Mouse (Mus musculus): ENCODE measurements around the gene Evi5. TPM values are rescaled to one million over a fixed set of nuclear protein-coding genes. Genes with fewer than 3 reads are reported as not detected.

Gene Evi5
- 1 to 10 TPM; 1.1 to 2.1 TPM for polyA plus RNA-seq (2017; shearing (Covaris generic))

- no peak for ATAC-seq
Measured at GRCm38 (mm10) chr5:107874561-107875260, at the start of gene Evi5. TSS of gene Evi5 (minus strand) at chr5:107875107.

GRCm38 (mm10) chr5:107924564-107924963 lies 49.7 kb upstream of the Evi5 start:
- ATAC-seq = no peak

GRCm38 (mm10) chr5:107922836-107923235 lies 47.9 kb upstream of the Evi5 start:
- no peak for ATAC-seq

- ATAC-seq = peak; percentile 83
Measured at GRCm38 (mm10) chr5:107921400-107922252, 46.7 kb upstream of the Evi5 start.

- no peak for ATAC-seq
Measured at GRCm38 (mm10) chr5:107915280-107915679, 40.4 kb upstream of the Evi5 start.

- ATAC-seq = no peak
Measured at GRCm38 (mm10) chr5:107911012-107911411, 36.1 kb upstream of the Evi5 start.

GRCm38 (mm10) chr5:107910084-107910616 lies 35.2 kb upstream of the Evi5 start:
- no peak for ATAC-seq

- ATAC-seq = no peak
Measured at GRCm38 (mm10) chr5:107909668-107910067, 34.8 kb upstream of the Evi5 start.

- ATAC-seq = no peak
Measured at GRCm38 (mm10) chr5:107908514-107909110, 33.7 kb upstream of the Evi5 start.

GRCm38 (mm10) chr5:107904325-107904724 lies 29.4 kb upstream of the Evi5 start:
- ATAC-seq = no peak

- peak; percentile 68 for ATAC-seq
Measured at GRCm38 (mm10) chr5:107901014-107901615, 26.2 kb upstream of the Evi5 start.

GRCm38 (mm10) chr5:107900206-107901013 lies 25.5 kb upstream of the Evi5 start, which contains the start of gene Rpl5:
TSS of gene Rpl5 (plus strand) at chr5:107900502.
- ATAC-seq = peak; percentile 89

GRCm38 (mm10) chr5:107896265-107896664 lies 21.4 kb upstream of the Evi5 start:
- no peak for ATAC-seq

- no peak for ATAC-seq
Measured at GRCm38 (mm10) chr5:107894676-107895075, 19.8 kb upstream of the Evi5 start.

- peak; percentile 73 for ATAC-seq
Measured at GRCm38 (mm10) chr5:107891515-107891914, 16.6 kb upstream of the Evi5 start.

GRCm38 (mm10) chr5:107889994-107890888 lies 15.3 kb upstream of the Evi5 start:
- no peak for ATAC-seq

GRCm38 (mm10) chr5:107880710-107881109 lies 5.8 kb upstream of the Evi5 start:
- ATAC-seq = no peak

GRCm38 (mm10) chr5:107877053-107877452 lies 2.1 kb upstream of the Evi5 start:
- no peak for ATAC-seq

- no peak for ATAC-seq
Measured at GRCm38 (mm10) chr5:107875261-107875611, 329 bp upstream of the Evi5 start.

GRCm38 (mm10) chr5:107873886-107874302 lies 1.0 kb downstream of the Evi5 start:
- no peak for ATAC-seq

GRCm38 (mm10) chr5:107873330-107873729 lies 1.6 kb downstream of the Evi5 start:
- no peak for ATAC-seq

Measured in CD4-positive, CD25-positive, alpha-beta regulatory T cell, adult 4 months (primary cell).